Mouse (Mus musculus): ENCODE data around the gene Map3k5. TPM values are rescaled to one million over a fixed set of nuclear protein-coding genes. Genes with fewer than 3 reads are reported as not detected.

Map3k5 gene
- total and polyA plus RNA-seq, 3 experiments: 0.35 to 0.97 TPM; not detected in 1

- Histone ChIP-seq H3K4me3 (ENCODE audit: control insufficient read depth in 1 of 2, insufficient read depth in 1 of 2, low read depth in 2 of 2, low read length in 2 of 2) (no peak overlapping the region), H3K9me3 (replicated peaks; ENCODE audit: insufficient read depth, low read length) (no peaks in the 10 kb centered on the region), H3K27me3 (ENCODE audit: control insufficient read depth in 1 of 2, insufficient read depth in 2 of 2, low read length in 2 of 2) (no peaks in the 10 kb centered on the region), H3K9ac (ENCODE audit: control insufficient read depth, low read depth, low read length, poor library complexity, severe bottlenecking) (no peak overlapping the region), H3K36me3 (ENCODE audit: control insufficient read depth in 1 of 2, insufficient read depth in 2 of 2, low read length in 2 of 2) (no peaks in the 10 kb centered on the region), H3K79me2 (ENCODE audit: control insufficient read depth, insufficient read depth, low read length, poor library complexity) (no peaks in the 10 kb centered on the region), H3K27ac (ENCODE audit: control insufficient read depth, low read depth, low read length) (no peak overlapping the region), H3K4me1 (ENCODE audit: control insufficient read depth in 1 of 2, insufficient read depth in 2 of 2, low read length in 2 of 2) (no peaks in the 10 kb centered on the region)
- TF ChIP-seq MXI1 (IDR thresholded peaks at IDR 0.05; ENCODE audit: low read depth, low read length): no peak
- TF ChIP-seq TBP (IDR thresholded peaks at IDR 0.05; ENCODE audit: low read depth, low read length): no peak
- no peak for TF ChIP-seq MEF2A (IDR thresholded peaks at IDR 0.05; ENCODE audit: extremely low read depth, insufficient replicate concordance, low read depth, low read length, poor library complexity, severe bottlenecking)
- no peak for TF ChIP-seq MAZ (IDR thresholded peaks at IDR 0.05; ENCODE audit: low read depth, low read length)
- no peak for TF ChIP-seq RCOR1 (IDR thresholded peaks at IDR 0.05; ENCODE audit: low read depth, low read length)
- no peak for TF ChIP-seq POLR2AphosphoS2 (IDR thresholded peaks at IDR 0.05; ENCODE audit: low read length)
- no peak for DNase-seq (ENCODE audit: low read depth, low spot score)
Measured at GRCm38 (mm10) chr10:20087841-20088240, 153.6 kb downstream of the Map3k5 start.

- H3K27ac ChIP-seq (ENCODE audit: control insufficient read depth, low read depth, low read length): no peak overlapping the region
- no peaks in the 10 kb centered on the region for H3K36me3 ChIP-seq (ENCODE audit: control insufficient read depth in 1 of 2, insufficient read depth in 2 of 2, low read length in 2 of 2)
- no peaks in the 10 kb centered on the region for H3K79me2 ChIP-seq (ENCODE audit: control insufficient read depth, insufficient read depth, low read length, poor library complexity)
- H3K9ac ChIP-seq (ENCODE audit: control insufficient read depth, low read depth, low read length, poor library complexity, severe bottlenecking): no peak overlapping the region
- no peaks in the 10 kb centered on the region for H3K9me3 ChIP-seq (replicated peaks; ENCODE audit: insufficient read depth, low read length)
- H3K27me3 ChIP-seq (ENCODE audit: control insufficient read depth in 1 of 2, insufficient read depth in 2 of 2, low read length in 2 of 2): no peaks in the 10 kb centered on the region
- no peak for TF ChIP-seq POLR2AphosphoS2 (IDR thresholded peaks at IDR 0.05; ENCODE audit: low read length)
- TF ChIP-seq MEF2A (IDR thresholded peaks at IDR 0.05; ENCODE audit: extremely low read depth, insufficient replicate concordance, low read depth, low read length, poor library complexity, severe bottlenecking): no peak
- TF ChIP-seq HCFC1 (IDR thresholded peaks at IDR 0.05; ENCODE audit: low read depth, low read length): no peak
- no peak for TF ChIP-seq CTCF (IDR thresholded peaks at IDR 0.05 in 2 of 3, conservative IDR thresholded peaks at IDR 0.05 in 1 of 3; ENCODE audit: control insufficient read depth in 1 of 3, insufficient read depth in 1 of 3, low read depth in 2 of 3, low read length in 3 of 3, poor library complexity in 1 of 3, severe bottlenecking in 1 of 3)
- TF ChIP-seq TBP (IDR thresholded peaks at IDR 0.05; ENCODE audit: low read depth, low read length): no peak
- TF ChIP-seq TAL1 (IDR thresholded peaks at IDR 0.05; ENCODE audit: low read length): no peak
- no peak for TF ChIP-seq E2F4 (IDR thresholded peaks at IDR 0.05; ENCODE audit: borderline replicate concordance, low read depth, low read length)
- no peak for TF ChIP-seq MAX (IDR thresholded peaks at IDR 0.05; ENCODE audit: low read length)
- no peak for TF ChIP-seq GATA1 (IDR thresholded peaks at IDR 0.05; ENCODE audit: low read depth, low read length)
- TF ChIP-seq MAZ (IDR thresholded peaks at IDR 0.05; ENCODE audit: low read depth, low read length): no peak
- TF ChIP-seq MXI1 (IDR thresholded peaks at IDR 0.05; ENCODE audit: low read depth, low read length): no peak
- no peak for TF ChIP-seq POLR2A (IDR thresholded peaks at IDR 0.05; ENCODE audit: control insufficient read depth in 1 of 2, insufficient read depth in 1 of 2, low read depth in 1 of 2, low read length in 2 of 2, poor library complexity in 1 of 2)
- TF ChIP-seq USF2 (IDR thresholded peaks at IDR 0.05; ENCODE audit: borderline replicate concordance in 1 of 2, insufficient read depth in 1 of 2, low read depth in 1 of 2, low read length in 2 of 2): no peak
- no peak for TF ChIP-seq JUND (IDR thresholded peaks at IDR 0.05; ENCODE audit: low read depth, low read length)
- H3K4me3 ChIP-seq (ENCODE audit: control insufficient read depth in 1 of 2, insufficient read depth in 1 of 2, low read depth in 2 of 2, low read length in 2 of 2): no peak overlapping the region
- no peaks in the 10 kb centered on the region for H3K4me1 ChIP-seq (ENCODE audit: control insufficient read depth in 1 of 2, insufficient read depth in 2 of 2, low read length in 2 of 2)
- no peak for DNase-seq (ENCODE audit: low read depth, low spot score)
Measured at GRCm38 (mm10) chr10:20089026-20089425, 154.8 kb downstream of the Map3k5 start.
